Mouse (Mus musculus): ENCODE measurements around the gene Ssu2. TPM values are rescaled to one million over a fixed set of nuclear protein-coding genes. Genes with fewer than 3 reads are reported as not detected.

Ssu2 gene
- polyA plus RNA-seq, 1 experiment, result not detected

- Histone ChIP-seq H3K4me1 (ENCODE audit: control insufficient read depth, insufficient read depth, low read length) (no peaks in the 10 kb centered on the region), H3K27ac (ENCODE audit: control insufficient read depth, insufficient read depth, low read depth, low read length, poor library complexity) (no peak overlapping the region), H3K4me3 (replicated peaks; ENCODE audit: control insufficient read depth, low read depth, low read length) (no peak overlapping the region)
- TF ChIP-seq POLR2A (IDR thresholded peaks at IDR 0.05; ENCODE audit: borderline replicate concordance, control insufficient read depth, low read depth, low read length) (no peak), CTCF (IDR thresholded peaks at IDR 0.05; ENCODE audit: control insufficient read depth, insufficient read depth, low read length) (no peak)
- WGBS, result 83% methylated on average over 5 of the region's 5 CpGs
Measured at GRCm38 (mm10) chr6:112330520-112331222, 57.2 kb downstream of the Ssu2 start.

GRCm38 (mm10) chr6:112327793-112328192, 60.0 kb downstream of the Ssu2 start:
- 53% methylated on average over 5 of the region's 5 CpGs for WGBS
- H3K27ac ChIP-seq (ENCODE audit: control insufficient read depth, insufficient read depth, low read depth, low read length, poor library complexity), result no peak overlapping the region
- TF ChIP-seq CTCF (IDR thresholded peaks at IDR 0.05; ENCODE audit: control insufficient read depth, insufficient read depth, low read length), result no peak
- no peak for TF ChIP-seq POLR2A (IDR thresholded peaks at IDR 0.05; ENCODE audit: borderline replicate concordance, control insufficient read depth, low read depth, low read length)
- no peak overlapping the region for H3K4me3 ChIP-seq (replicated peaks; ENCODE audit: control insufficient read depth, low read depth, low read length)
- no peaks in the 10 kb centered on the region for H3K4me1 ChIP-seq (ENCODE audit: control insufficient read depth, insufficient read depth, low read length)

GRCm38 (mm10) chr6:112325213-112325612, 62.6 kb downstream of the Ssu2 start:
- no peak overlapping the region for H3K27ac ChIP-seq (ENCODE audit: control insufficient read depth, insufficient read depth, low read depth, low read length, poor library complexity)
- 87% methylated on average over 3 of the region's 3 CpGs for WGBS
- H3K4me3 ChIP-seq (replicated peaks; ENCODE audit: control insufficient read depth, low read depth, low read length), result no peak overlapping the region
- no peaks in the 10 kb centered on the region for H3K4me1 ChIP-seq (ENCODE audit: control insufficient read depth, insufficient read depth, low read length)
- TF ChIP-seq POLR2A (IDR thresholded peaks at IDR 0.05; ENCODE audit: borderline replicate concordance, control insufficient read depth, low read depth, low read length), result no peak
- no peak for TF ChIP-seq CTCF (IDR thresholded peaks at IDR 0.05; ENCODE audit: control insufficient read depth, insufficient read depth, low read length)

- WGBS, result 71% methylated on average over 5 of the region's 5 CpGs
- Histone ChIP-seq H3K4me3 (replicated peaks; ENCODE audit: control insufficient read depth, low read depth, low read length) (no peak overlapping the region), H3K4me1 (ENCODE audit: control insufficient read depth, insufficient read depth, low read length) (no peaks in the 10 kb centered on the region), H3K27ac (ENCODE audit: control insufficient read depth, insufficient read depth, low read depth, low read length, poor library complexity) (no peak overlapping the region)
- TF ChIP-seq CTCF (IDR thresholded peaks at IDR 0.05; ENCODE audit: control insufficient read depth, insufficient read depth, low read length), result no peak
- TF ChIP-seq POLR2A (IDR thresholded peaks at IDR 0.05; ENCODE audit: borderline replicate concordance, control insufficient read depth, low read depth, low read length), result no peak
Measured at GRCm38 (mm10) chr6:112322916-112323315, 64.9 kb downstream of the Ssu2 start.

- Histone ChIP-seq H3K27ac (ENCODE audit: control insufficient read depth, insufficient read depth, low read depth, low read length, poor library complexity) (no peak overlapping the region), H3K4me3 (replicated peaks; ENCODE audit: control insufficient read depth, low read depth, low read length) (no peak overlapping the region), H3K4me1 (ENCODE audit: control insufficient read depth, insufficient read depth, low read length) (no peaks in the 10 kb centered on the region)
- no peak for TF ChIP-seq CTCF (IDR thresholded peaks at IDR 0.05; ENCODE audit: control insufficient read depth, insufficient read depth, low read length)
- TF ChIP-seq POLR2A (IDR thresholded peaks at IDR 0.05; ENCODE audit: borderline replicate concordance, control insufficient read depth, low read depth, low read length), result no peak
- WGBS, result 67% methylated on average over 5 of the region's 5 CpGs
Measured at GRCm38 (mm10) chr6:112320679-112321078, 67.1 kb downstream of the Ssu2 start.

GRCm38 (mm10) chr6:112319449-112319848, 68.4 kb downstream of the Ssu2 start:
- Histone ChIP-seq H3K4me1 (ENCODE audit: control insufficient read depth, insufficient read depth, low read length) (no peaks in the 10 kb centered on the region), H3K27ac (ENCODE audit: control insufficient read depth, insufficient read depth, low read depth, low read length, poor library complexity) (no peak overlapping the region), H3K4me3 (replicated peaks; ENCODE audit: control insufficient read depth, low read depth, low read length) (no peak overlapping the region)
- WGBS, result 75% methylated on average over 4 of the region's 4 CpGs
- TF ChIP-seq CTCF (IDR thresholded peaks at IDR 0.05; ENCODE audit: control insufficient read depth, insufficient read depth, low read length) (no peak), POLR2A (IDR thresholded peaks at IDR 0.05; ENCODE audit: borderline replicate concordance, control insufficient read depth, low read depth, low read length) (no peak)

- WGBS, result 27% methylated on average over 4 of the region's 4 CpGs
- no peak for TF ChIP-seq POLR2A (IDR thresholded peaks at IDR 0.05; ENCODE audit: borderline replicate concordance, control insufficient read depth, low read depth, low read length)
- TF ChIP-seq CTCF (IDR thresholded peaks at IDR 0.05; ENCODE audit: control insufficient read depth, insufficient read depth, low read length), result no peak
- H3K4me3 ChIP-seq (replicated peaks; ENCODE audit: control insufficient read depth, low read depth, low read length), result no peak overlapping the region
- no peak overlapping the region for H3K27ac ChIP-seq (ENCODE audit: control insufficient read depth, insufficient read depth, low read depth, low read length, poor library complexity)
- no peaks in the 10 kb centered on the region for H3K4me1 ChIP-seq (ENCODE audit: control insufficient read depth, insufficient read depth, low read length)
Measured at GRCm38 (mm10) chr6:112311385-112311784, 76.4 kb downstream of the Ssu2 start.

- 80% methylated on average over 6 of the region's 6 CpGs for WGBS
Measured at GRCm38 (mm10) chr6:112309330-112309938, 78.4 kb downstream of the Ssu2 start.

More at GRCm38 (mm10) chr6:112309330-112309938, 78.4 kb downstream of the Ssu2 start:
- no peak overlapping the region for H3K4me3 ChIP-seq (replicated peaks; ENCODE audit: control insufficient read depth, low read depth, low read length)
- no peaks in the 10 kb centered on the region for H3K4me1 ChIP-seq (ENCODE audit: control insufficient read depth, insufficient read depth, low read length)
- no peak for TF ChIP-seq POLR2A (IDR thresholded peaks at IDR 0.05; ENCODE audit: borderline replicate concordance, control insufficient read depth, low read depth, low read length)
- no peak for TF ChIP-seq CTCF (IDR thresholded peaks at IDR 0.05; ENCODE audit: control insufficient read depth, insufficient read depth, low read length)
- no peak overlapping the region for H3K27ac ChIP-seq (ENCODE audit: control insufficient read depth, insufficient read depth, low read depth, low read length, poor library complexity)

Other genes starting within 250 kb of the Ssu2 start
- not detected in 2 replicates for gene Lmcd1, start 114.3 kb downstream of the Ssu2 start, polyA plus RNA-seq (2011; ENCODE audit: insufficient read depth, insufficient read length, low replicate concordance, missing spikeins)
- not detected in 2 replicates for gene Cav3, start 71.5 kb upstream of the Ssu2 start, polyA plus RNA-seq (2011; ENCODE audit: insufficient read depth, insufficient read length, low replicate concordance, missing spikeins)
- gene Oxtr, start 101.9 kb upstream of the Ssu2 start, polyA plus RNA-seq (2011; ENCODE audit: insufficient read depth, insufficient read length, low replicate concordance, missing spikeins), result not detected in 2 replicates